Mouse (Mus musculus) liver, embryonic 11.5 days (tissue): ENCODE data around the gene Icam5. TPM values are rescaled to one million over a fixed set of nuclear protein-coding genes. Genes with fewer than 3 reads are reported as not detected.

ENCODE experiments used
- ATAC-seq: fragments of 200-750 bp; cut with Nextera tagmentation; replicated peaks from 2 replicates; pipeline ENCODE4 v1.8.0; 2017; ENCODE audit warnings: moderate number of reproducible peaks, mild to moderate bottlenecking, moderate TSS enrichment, moderate library complexity; ENCODE audit not compliant: low FRiP score
- DNase-seq: peaks from one replicate; pipeline ENCODE4 v3.0.0-alpha.2; 2017; ENCODE audit warnings: low spot score
- H3K27ac ChIP-seq: fragments of 300-500 bp; sonication (generic); 2 replicates; pipeline ENCODE4 v1.5.1; 2014; ENCODE audit warnings: mild to moderate bottlenecking, low read depth, low read length, control low read depth
- H3K27me3 ChIP-seq: fragments of 300-500 bp; sonication (generic); replicated peaks from 2 replicates; pipeline ENCODE4 v1.6.1; 2014; ENCODE audit warnings: low read length, mixed read lengths; ENCODE audit not compliant: control insufficient read depth, insufficient read depth
- H3K36me3 ChIP-seq: fragments of 300-500 bp; sonication (generic); 2 replicates; pipeline ENCODE4 v1.6.1; 2014; ENCODE audit warnings: mild to moderate bottlenecking, low read length, moderate library complexity, mixed read lengths; ENCODE audit not compliant: control insufficient read depth, insufficient read depth
- H3K4me1 ChIP-seq: fragments of 300-500 bp; sonication (generic); replicated peaks from 2 replicates; pipeline ENCODE4 v1.6.1; 2014; ENCODE audit warnings: low read length, mixed read lengths; ENCODE audit not compliant: control insufficient read depth, insufficient read depth
- H3K4me2 ChIP-seq: fragments of 300-500 bp; sonication (generic); 2 replicates; pipeline ENCODE4 v1.6.1; 2014; ENCODE audit warnings: mild to moderate bottlenecking, control low read depth, moderate library complexity
- H3K4me3 ChIP-seq: fragments of 300-500 bp; sonication (generic); 2 replicates; pipeline ENCODE4 v1.5.1; 2014; ENCODE audit warnings: low read depth, low read length, control low read depth
- H3K9ac ChIP-seq: fragments of 300-500 bp; sonication (generic); 2 replicates; pipeline ENCODE4 v1.6.1; 2014; ENCODE audit warnings: low read depth, low read length, control low read depth
- H3K9me3 ChIP-seq: fragments of 300-500 bp; sonication (generic); 2 replicates; pipeline ENCODE4 v1.6.1; 2016; ENCODE audit warnings: low read length, inconsistent platforms, mixed read lengths; ENCODE audit not compliant: control insufficient read depth
- WGBS: fragments of 180-500 bp; shearing (Covaris S2); extraction: QIAGEN DNeasy Blood & Tissue Kit; methylation state at CpG from one replicate; pipeline ENCODE4 v1.1.7; 2014; 5-methylcytosine and 5-hydroxymethylcytosine counted together
- microRNA counts: library from miRNA; unstranded; fragments of <30 nt; microRNA quantifications from one replicate; lab custom pipeline; 2015
- microRNA-seq: library from miRNA; unstranded; fragments of <30 nt; microRNA quantifications from one replicate; pipeline ENCODE4, GENCODE M21; 2017; ENCODE audit warnings: borderline number of aligned reads
- polyA plus RNA-seq: library from polyadenylated mRNA; unstranded; fragments of >200 nt; fragmentation: Nextera tagmentation; extraction: Ambion mirVana; gene quantifications from 2 replicates; pipeline ENCODE4 v1.2.1, GENCODE M21; 2014

Icam5 gene
- polyA plus RNA-seq, 1 experiment from 2014 or later: 0.37 TPM

DNA sequence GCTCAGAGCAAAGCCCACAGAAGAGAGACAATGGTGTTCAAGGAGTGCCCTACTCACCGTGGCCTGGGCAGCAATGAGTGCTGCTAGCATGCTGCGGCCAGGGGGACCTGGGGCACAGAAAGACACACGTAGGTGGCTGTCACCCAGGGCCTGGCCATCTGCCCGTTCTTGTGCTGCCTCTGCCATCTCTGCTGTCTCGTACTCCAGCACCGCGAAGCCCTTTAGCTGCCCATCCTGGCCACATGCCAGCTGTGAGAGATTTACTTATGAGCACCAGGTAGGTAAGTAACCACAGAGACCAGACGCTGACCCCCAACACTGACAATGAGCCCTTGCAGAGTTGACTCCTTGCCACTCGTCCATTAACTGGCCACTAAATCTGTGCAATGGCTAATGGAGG, 49.3 kb downstream of the Icam5 start:
- no peaks in the 10 kb centered on the region for H3K9me3 ChIP-seq
- no peaks in the 10 kb centered on the region for H3K27me3 ChIP-seq
- H3K4me3 ChIP-seq: no peak overlapping the region
- peaks cover 84% of the 10 kb centered on the region for H3K36me3 ChIP-seq
- DNase-seq (no peak), ATAC-seq (no peak)
- no peak overlapping the region for H3K4me2 ChIP-seq
- H3K4me1 ChIP-seq: peaks cover 9% of the 10 kb centered on the region
- H3K27ac ChIP-seq: no peak overlapping the region
- WGBS: 94% methylated on average over 9 of the region's 9 CpGs
- H3K9ac ChIP-seq: no peak overlapping the region

- Histone ChIP-seq H3K36me3 (peaks cover 79% of the 10 kb centered on the region), H3K9me3 (no peaks in the 10 kb centered on the region), H3K27me3 (no peaks in the 10 kb centered on the region), H3K4me1 (peaks cover 12% of the 10 kb centered on the region), H3K4me2 (no peak overlapping the region), H3K27ac (no peak overlapping the region), H3K9ac (no peak overlapping the region), H3K4me3 (no peak overlapping the region)
- ATAC-seq (0 out of 2 replicates have a peak, but pooled peaks have one; percentile 11), DNase-seq (no peak)
- 67% methylated on average over 3 of the region's 3 CpGs for WGBS
Measured at GRCm38 (mm10) chr9:21083324-21083723, 51.5 kb downstream of the Icam5 start.

MicroRNA genes within 50 kb of the gene (microRNA counts, 519-probe panel; counts per million panel counts)
- not detected for microRNA mmu-miR-1900 (lab: Ali Mortazavi, UCI)

Small RNAs within 50 kb of the gene (microRNA-seq; reads per million reads assigned to microRNA genes)
- not detected for gene Mir1900
- gene Mir7082: not detected

Other genes with a start within 250 kb of the Icam5 start
- gene Col5a3, start 217.0 kb upstream of the Icam5 start, polyA plus RNA-seq: 0.05 TPM in 2 replicates
- gene Rdh8, start 213.6 kb upstream of the Icam5 start, polyA plus RNA-seq: not detected in 2 replicates
- 7.1 and 8.8 TPM in 2 replicates for gene A230050P20Rik, start 163.4 kb upstream of the Icam5 start, polyA plus RNA-seq
- gene Angptl6, start 152.3 kb upstream of the Icam5 start, polyA plus RNA-seq: 9.4 TPM in 2 replicates
- 170 and 178 TPM in 2 replicates for gene Ppan, start 143.9 kb upstream of the Icam5 start, polyA plus RNA-seq
- gene Eif3g, start 133.4 kb upstream of the Icam5 start, polyA plus RNA-seq: 440 and 448 TPM in 2 replicates
- 85.1 and 87.5 TPM in 2 replicates for gene Dnmt1, start 72.2 kb upstream of the Icam5 start, polyA plus RNA-seq
- 15.2 and 16.8 TPM in 2 replicates for gene S1pr2, start 55.3 kb upstream of the Icam5 start, polyA plus RNA-seq
- 138 and 145 TPM in 2 replicates for gene Mrpl4, start 29.3 kb upstream of the Icam5 start, polyA plus RNA-seq
- 12.2 and 13.0 TPM in 2 replicates for gene Icam1, start 16.1 kb upstream of the Icam5 start, polyA plus RNA-seq
- 146 and 147 TPM in 2 replicates for gene Icam4, start 2.7 kb upstream of the Icam5 start, polyA plus RNA-seq
- gene Zglp1, start 35.0 kb downstream of the Icam5 start, polyA plus RNA-seq: 0.67 and 1.4 TPM in 2 replicates
- gene Gm49373, start 41.0 kb downstream of the Icam5 start, polyA plus RNA-seq: 0.53 and 1.4 TPM in 2 replicates
- gene Fdx1l, start 41.5 kb downstream of the Icam5 start, polyA plus RNA-seq: 74.9 and 75.1 TPM in 2 replicates
- gene Gm38431, start 59.9 kb downstream of the Icam5 start, polyA plus RNA-seq: 4.2 and 4.3 TPM in 2 replicates
- gene Raver1, start 59.9 kb downstream of the Icam5 start, polyA plus RNA-seq: 89.8 and 94.0 TPM in 2 replicates
- gene Tyk2, start 99.2 kb downstream of the Icam5 start, polyA plus RNA-seq: 11.5 and 13.8 TPM in 2 replicates
- gene Cdc37, start 117.9 kb downstream of the Icam5 start, polyA plus RNA-seq: 334 and 347 TPM in 2 replicates
- 5.3 and 5.4 TPM in 2 replicates for gene Pde4a, start 133.6 kb downstream of the Icam5 start, polyA plus RNA-seq
- 43.8 and 45.1 TPM in 2 replicates for gene Keap1, start 207.3 kb downstream of the Icam5 start, polyA plus RNA-seq
- gene S1pr5, start 216.4 kb downstream of the Icam5 start, polyA plus RNA-seq: not detected in 2 replicates
- 57.0 and 61.1 TPM in 2 replicates for gene Atg4d, start 233.2 kb downstream of the Icam5 start, polyA plus RNA-seq